Comparison of ENCODE assay signal across 18 mouse cellular contexts in genomic region chr7:80318670-80319069, GRCm38 (mm10). TPM values are rescaled to one million over a fixed set of nuclear protein-coding genes. Genes with fewer than 3 reads are reported as not detected.
DNase-seq lines count a peak whose midpoint lies in the region; ATAC-seq and TF ChIP-seq lines count a peak whose summit lies in the region.
"Had no signal": no experiment of that assay in that cellular context is flagged by ENCODE, and none has a peak within 500 bp of the region (broad histone marks: within the 10 kb centered on the region; RNA-seq: fewer than 3 reads in every experiment).

No protein-coding gene starts in this region.

- H3K9me3 ChIP-seq in heart, embryonic 12.5 days (replicated peaks): no peaks in the 10 kb centered on the region
- no peaks in the 10 kb centered on the region for H3K9me3 ChIP-seq in heart, embryonic 11.5 days (replicated peaks; ENCODE audit: control insufficient read depth, low read length)
- no peaks in the 10 kb centered on the region for H3K9me3 ChIP-seq in lung, embryonic 14.5 days (ENCODE audit: low read depth, low read length)
- H3K9me3 ChIP-seq: forebrain, embryonic 15.5 days; lung, embryonic 15.5 days had no signal

- no peak for DNase-seq in lung, embryonic 14.5 days
- no peak for DNase-seq in lung, adult 18-20 months
- no peak for DNase-seq in layer of hippocampus, adult 8-10 months (ENCODE audit: low spot score in 2 of 2)
- DNase-seq: adrenal gland, postnatal 25 days; cerebellum, adult 8-10 months; kidney, adult 8-10 months; kidney, postnatal 25 days; midbrain, embryonic 14.5 days; right cerebral cortex, adult 18-20 months; spleen, adult 18-20 months had no signal

- WGBS in heart, embryonic 12.5 days: 87% methylated on average over 4 of the region's 4 CpGs
- 84% methylated on average over 4 of the region's 4 CpGs for WGBS in heart, embryonic 11.5 days (ENCODE audit: insufficient replicate concordance)
- 84% methylated on average over 4 of the region's 4 CpGs for WGBS in lung, embryonic 14.5 days

- no peaks in the 10 kb centered on the region for H3K27me3 ChIP-seq in heart, embryonic 12.5 days (replicated peaks)
- no peaks in the 10 kb centered on the region for H3K27me3 ChIP-seq in heart, embryonic 11.5 days (ENCODE audit: control insufficient read depth, insufficient read depth, low read length)
- no peaks in the 10 kb centered on the region for H3K27me3 ChIP-seq in lung, embryonic 14.5 days (ENCODE audit: insufficient read depth, low read length)
- H3K27me3 ChIP-seq in myocyte (ENCODE audit: control insufficient read depth, insufficient read depth, insufficient read length): no peaks in the 10 kb centered on the region
- H3K27me3 ChIP-seq: forebrain, embryonic 15.5 days; lung, embryonic 15.5 days had no signal

- peak overlapping the region; percentile 23; the same call in 1 of the 2 replicates for H3K9ac ChIP-seq in heart, embryonic 12.5 days
- H3K9ac ChIP-seq in heart, embryonic 11.5 days (ENCODE audit: low read depth, low read length): no peak overlapping the region; the same call in 1 of the 2 replicates
- H3K9ac ChIP-seq in lung, embryonic 14.5 days: 0 out of 2 replicates have a peak overlapping the region, but pooled peaks have one; percentile 6
- H3K9ac ChIP-seq: forebrain, embryonic 15.5 days; lung, embryonic 15.5 days had no signal

- peaks cover 12% of the 10 kb centered on the region for H3K79me2 ChIP-seq in myocyte (ENCODE audit: control insufficient read depth, insufficient read depth)

- no peak for ATAC-seq in heart, embryonic 12.5 days (ENCODE audit: insufficient number of reproducible peaks, low FRiP score)
- no peak for ATAC-seq in heart, embryonic 11.5 days (replicated peaks; ENCODE audit: insufficient number of reproducible peaks, low FRiP score, low TSS enrichment)
- ATAC-seq in lung, embryonic 14.5 days (ENCODE audit: insufficient read depth): no peak
- ATAC-seq: forebrain, embryonic 15.5 days; inflammation-experienced regulatory T-cells, adult 6 months had no signal

- H3K27ac ChIP-seq in heart, embryonic 12.5 days (ENCODE audit: poor library complexity, severe bottlenecking): peak overlapping the region; percentile 66; the same call in 1 of the 2 replicates
- no peak overlapping the region for H3K27ac ChIP-seq in heart, embryonic 11.5 days (ENCODE audit: low read depth, low read length)
- H3K27ac ChIP-seq in lung, embryonic 14.5 days (ENCODE audit: low read depth): no peak overlapping the region; the same call in 1 of the 2 replicates
- peak overlapping the region; percentile 22; the same call in 1 of the 2 replicates for H3K27ac ChIP-seq in cortical plate, adult 2 months (ENCODE audit: insufficient read depth, low read length)
- H3K27ac ChIP-seq: forebrain, embryonic 15.5 days; lung, embryonic 15.5 days; macrophage had no signal

- no peak overlapping the region for H3K4me3 ChIP-seq in heart, embryonic 12.5 days
- no peak overlapping the region for H3K4me3 ChIP-seq in heart, embryonic 11.5 days (ENCODE audit: low read depth, low read length)
- H3K4me3 ChIP-seq in lung, embryonic 14.5 days (ENCODE audit: low read depth, low read length): no peak overlapping the region
- no peak overlapping the region for H3K4me3 ChIP-seq in cortical plate, adult 2 months (ENCODE audit: insufficient read depth, low read length)
- no peak overlapping the region for H3K4me3 ChIP-seq in myocyte
- H3K4me3 ChIP-seq: forebrain, embryonic 15.5 days; lung, embryonic 15.5 days had no signal

- no peak for TF ChIP-seq POLR2A in cortical plate, adult 2 months (IDR thresholded peaks at IDR 0.05; ENCODE audit: extremely low read depth, insufficient read depth, low read length)
- peak; percentile 30 for TF ChIP-seq POLR2A in myocyte (IDR thresholded peaks at IDR 0.05; ENCODE audit: insufficient read length, low read depth)

- H3K4me2 ChIP-seq in heart, embryonic 12.5 days: no peak overlapping the region
- H3K4me2 ChIP-seq in heart, embryonic 11.5 days: no peak overlapping the region
- H3K4me2 ChIP-seq in lung, embryonic 14.5 days: no peak overlapping the region
- peak overlapping the region; percentile 70 for H3K4me2 ChIP-seq in myocyte (ENCODE audit: low read depth)
- H3K4me2 ChIP-seq: forebrain, embryonic 15.5 days; lung, embryonic 15.5 days had no signal

- peaks cover 60% of the 10 kb centered on the region for H3K36me3 ChIP-seq in heart, embryonic 12.5 days
- peaks cover 27% of the 10 kb centered on the region for H3K36me3 ChIP-seq in heart, embryonic 11.5 days (ENCODE audit: control insufficient read depth, insufficient read depth, low read length)
- H3K36me3 ChIP-seq in lung, embryonic 14.5 days (ENCODE audit: insufficient read depth): peaks cover 60% of the 10 kb centered on the region
- H3K36me3 ChIP-seq in myocyte (ENCODE audit: control insufficient read depth, insufficient read depth): peaks cover 18% of the 10 kb centered on the region

- H3ac ChIP-seq in myocyte (ENCODE audit: control insufficient read depth, insufficient read length): no peak overlapping the region

- no peak for TF ChIP-seq CTCF in lung, embryonic 14.5 days (IDR thresholded peaks at IDR 0.05; ENCODE audit: low read depth)
- no peak for TF ChIP-seq CTCF in cortical plate, adult 2 months (IDR thresholded peaks at IDR 0.05; ENCODE audit: extremely low read depth, insufficient read depth, low read length)

- H3K4me1 ChIP-seq in heart, embryonic 12.5 days (replicated peaks): peaks cover 34% of the 10 kb centered on the region
- peaks cover 19% of the 10 kb centered on the region for H3K4me1 ChIP-seq in heart, embryonic 11.5 days (ENCODE audit: control insufficient read depth, insufficient read depth, low read length)
- H3K4me1 ChIP-seq in lung, embryonic 14.5 days (ENCODE audit: insufficient read depth): peaks cover 4% of the 10 kb centered on the region; the same call in 1 of the 2 replicates
- no peaks in the 10 kb centered on the region for H3K4me1 ChIP-seq in cortical plate, adult 2 months (ENCODE audit: control insufficient read depth, insufficient read depth, low read length)

TF ChIP-seq in myocyte, 11 proteins besides CTCF, POLR2A, EP300 and RAD21:
- TF ChIP-seq TCF12 (IDR thresholded peaks at IDR 0.05; ENCODE audit: insufficient read depth, poor library complexity, severe bottlenecking) (peak; percentile 29), MAX (IDR thresholded peaks at IDR 0.05; ENCODE audit: low read depth) (no peak), CEBPB (IDR thresholded peaks at IDR 0.05; ENCODE audit: insufficient read depth, poor library complexity, severe bottlenecking) (no peak), MYOD1 (IDR thresholded peaks at IDR 0.05; ENCODE audit: control insufficient read depth in 1 of 3, insufficient read length in 2 of 3, low read depth in 2 of 3) (peak in 2 of 3 experiments; percentile 71 to 77), REST (IDR thresholded peaks at IDR 0.05; ENCODE audit: insufficient read depth, insufficient read length) (no peak), TCF3 (IDR thresholded peaks at IDR 0.05; ENCODE audit: insufficient read length, low read depth) (peak; percentile 38), USF1 (IDR thresholded peaks at IDR 0.05; ENCODE audit: low read depth) (no peak), MYOG (IDR thresholded peaks at IDR 0.05; ENCODE audit: control insufficient read depth in 1 of 3, insufficient read depth in 1 of 3, insufficient read length in 2 of 3, low read depth in 2 of 3) (peak; percentile 55 to 88 (median 87)), POLR2AphosphoS2 (IDR thresholded peaks at IDR 0.05; ENCODE audit: insufficient read length, low read depth) (peak; percentile 79)

RNA-seq across cellular contexts. Expression of gene Rccd1, which starts 5.6 kb away (rescaled TPM):
- polyA plus RNA-seq in heart, embryonic 12.5 days (2016; fragmentation: Nextera tagmentation; extraction: Ambion mirVana): 6.1 and 8.9 TPM in 2 replicates
- polyA plus RNA-seq in heart, embryonic 11.5 days (2014; fragmentation: Nextera tagmentation; extraction: Ambion mirVana): 8.9 and 9.0 TPM in 2 replicates
- 11.0 and 12.0 TPM in 2 replicates for polyA plus RNA-seq in lung, embryonic 14.5 days (2014; fragmentation: Nextera tagmentation; extraction: Ambion mirVana)
- polyA plus RNA-seq in cortical plate, adult 2 months (2012; rRNA removed): 17.4 and 23.3 TPM in 2 replicates
- 8.4 TPM for polyA plus RNA-seq in myocyte (2012; fragmentation: generic; extraction: Trizol)
- 10 to 100 TPM; 12.7 to 19.0 (median 14.2) TPM for total RNA-seq in layer of hippocampus, adult 8-10 months (2022)

RNA-seq across cellular contexts. Expression of gene Unc45a, which starts 22.1 kb away (rescaled TPM):
- 20.5 and 21.0 TPM in 2 replicates for polyA plus RNA-seq in heart, embryonic 12.5 days (2016; fragmentation: Nextera tagmentation; extraction: Ambion mirVana)
- polyA plus RNA-seq in heart, embryonic 11.5 days (2014; fragmentation: Nextera tagmentation; extraction: Ambion mirVana): 11.3 and 15.6 TPM in 2 replicates
- polyA plus RNA-seq in lung, embryonic 14.5 days (2014; fragmentation: Nextera tagmentation; extraction: Ambion mirVana): 34.3 and 35.3 TPM in 2 replicates
- 55.4 and 56.8 TPM in 2 replicates for polyA plus RNA-seq in cortical plate, adult 2 months (2012; rRNA removed)
- polyA plus RNA-seq in myocyte (2012; fragmentation: generic; extraction: Trizol): 38.4 TPM
- 10 to 100 TPM; 35.5 to 47.2 (median 40.6) TPM for total RNA-seq in layer of hippocampus, adult 8-10 months (2022)

RNA-seq across cellular contexts. Expression of gene Hddc3, which starts 24.2 kb away (rescaled TPM):
- polyA plus RNA-seq in heart, embryonic 12.5 days (2016; fragmentation: Nextera tagmentation; extraction: Ambion mirVana): 14.4 and 15.8 TPM in 2 replicates
- 13.3 and 15.7 TPM in 2 replicates for polyA plus RNA-seq in heart, embryonic 11.5 days (2014; fragmentation: Nextera tagmentation; extraction: Ambion mirVana)
- 17.2 and 17.9 TPM in 2 replicates for polyA plus RNA-seq in lung, embryonic 14.5 days (2014; fragmentation: Nextera tagmentation; extraction: Ambion mirVana)
- polyA plus RNA-seq in cortical plate, adult 2 months (2012; rRNA removed): 54.6 and 61.3 TPM in 2 replicates
- polyA plus RNA-seq in myocyte (2012; fragmentation: generic; extraction: Trizol): 83.3 TPM
- total RNA-seq in layer of hippocampus, adult 8-10 months (2022): 10 to 100 TPM; 37.7 to 55.7 (median 49.0) TPM

RNA-seq across cellular contexts. Expression of gene Prc1, which starts 24.4 kb away (rescaled TPM):
- polyA plus RNA-seq in heart, embryonic 12.5 days (2016; fragmentation: Nextera tagmentation; extraction: Ambion mirVana): 137 and 152 TPM in 2 replicates
- 148 and 156 TPM in 2 replicates for polyA plus RNA-seq in heart, embryonic 11.5 days (2014; fragmentation: Nextera tagmentation; extraction: Ambion mirVana)
- polyA plus RNA-seq in lung, embryonic 14.5 days (2014; fragmentation: Nextera tagmentation; extraction: Ambion mirVana): 205 and 206 TPM in 2 replicates
- 0.98 and 3.0 TPM in 2 replicates for polyA plus RNA-seq in cortical plate, adult 2 months (2012; rRNA removed)
- 25.5 TPM for polyA plus RNA-seq in myocyte (2012; fragmentation: generic; extraction: Trizol)
- total RNA-seq in layer of hippocampus, adult 8-10 months (2022): 1 to 10 TPM in 3 of 4 experiments, under 1 TPM in 1; 0.51 to 1.9 (median 1.5) TPM

RNA-seq across cellular contexts. Expression of gene Vps33b, which starts 49.2 kb away (rescaled TPM):
- polyA plus RNA-seq in heart, embryonic 12.5 days (2016; fragmentation: Nextera tagmentation; extraction: Ambion mirVana): 11.1 and 12.4 TPM in 2 replicates
- 12.3 and 13.4 TPM in 2 replicates for polyA plus RNA-seq in heart, embryonic 11.5 days (2014; fragmentation: Nextera tagmentation; extraction: Ambion mirVana)
- 11.6 and 12.1 TPM in 2 replicates for polyA plus RNA-seq in lung, embryonic 14.5 days (2014; fragmentation: Nextera tagmentation; extraction: Ambion mirVana)
- 23.2 and 25.6 TPM in 2 replicates for polyA plus RNA-seq in cortical plate, adult 2 months (2012; rRNA removed)
- polyA plus RNA-seq in myocyte (2012; fragmentation: generic; extraction: Trizol): 4.8 TPM
- 10 to 100 TPM; 19.8 to 27.7 (median 23.7) TPM for total RNA-seq in layer of hippocampus, adult 8-10 months (2022)

Comparison
In these comparisons a context has a peak if more than half of its experiments do, and no peak if none do; other contexts are left out.
1. H3K27ac ChIP-seq: peak in heart, embryonic 12.5 days (single experiment) and cortical plate, adult 2 months (single experiment); none in heart, embryonic 11.5 days (single experiment) and lung, embryonic 14.5 days (single experiment).